Mouse (Mus musculus): Measurements from ENCODE around the gene Sox5.
"Not testable (repeated sequence)": the region's sequence is repeated elsewhere in the genome, so short reads cannot be mapped to it uniquely, and the experiment has no call there.

Sox5 gene

GRCm38 (mm10) chr6:144298641-144299502 is 482.9 kb downstream of the Sox5 start:
- no peak for DNase-seq (ENCODE audit: low read depth in 2 of 2, low spot score in 2 of 2)

- no peak for DNase-seq (ENCODE audit: low read depth in 2 of 2, low spot score in 2 of 2)
These were observed 483.9 kb downstream of the Sox5 start for GRCm38 (mm10) chr6:144297846-144298245.

GRCm38 (mm10) chr6:144297131-144297530 is 484.6 kb downstream of the Sox5 start:
- no peak for DNase-seq (ENCODE audit: low read depth in 2 of 2, low spot score in 2 of 2)

GRCm38 (mm10) chr6:144291526-144291925 is 490.3 kb downstream of the Sox5 start:
- DNase-seq (ENCODE audit: low read depth in 2 of 2, low spot score in 2 of 2): no peak

GRCm38 (mm10) chr6:144286122-144286521 is 495.7 kb downstream of the Sox5 start:
- no peak for DNase-seq (ENCODE audit: low read depth in 2 of 2, low spot score in 2 of 2)

GRCm38 (mm10) chr6:144283191-144283590 is 498.6 kb downstream of the Sox5 start:
- no peak for DNase-seq (ENCODE audit: low read depth in 2 of 2, low spot score in 2 of 2)

- DNase-seq (ENCODE audit: low read depth in 2 of 2, low spot score in 2 of 2): no peak
These were observed 499.0 kb downstream of the Sox5 start for GRCm38 (mm10) chr6:144282756-144283155.

- no peak for DNase-seq (ENCODE audit: low read depth in 2 of 2, low spot score in 2 of 2)
These were observed 500.1 kb downstream of the Sox5 start for GRCm38 (mm10) chr6:144281661-144282060.

- DNase-seq (ENCODE audit: low read depth in 2 of 2, low spot score in 2 of 2): no peak
These were observed 503.2 kb downstream of the Sox5 start for GRCm38 (mm10) chr6:144278505-144279053.

GRCm38 (mm10) chr6:144273425-144273824 is 508.4 kb downstream of the Sox5 start:
- not testable (repeated sequence) for DNase-seq (ENCODE audit: low read depth in 2 of 2, low spot score in 2 of 2)

- DNase-seq (ENCODE audit: low read depth in 2 of 2, low spot score in 2 of 2): peak in 1 of 2 experiments; percentile 7
These were observed 510.5 kb downstream of the Sox5 start for GRCm38 (mm10) chr6:144271326-144271725.

GRCm38 (mm10) chr6:144270306-144270705 is 511.5 kb downstream of the Sox5 start:
- no peak for DNase-seq (ENCODE audit: low read depth in 2 of 2, low spot score in 2 of 2)

- no peak for DNase-seq (ENCODE audit: low read depth in 2 of 2, low spot score in 2 of 2)
These were observed 512.1 kb downstream of the Sox5 start for GRCm38 (mm10) chr6:144269666-144270065.

GRCm38 (mm10) chr6:144265752-144266151 is 516.0 kb downstream of the Sox5 start:
- no peak for DNase-seq (ENCODE audit: low read depth in 2 of 2, low spot score in 2 of 2)

- DNase-seq (ENCODE audit: low read depth in 2 of 2, low spot score in 2 of 2): no peak
These were observed 516.8 kb downstream of the Sox5 start for GRCm38 (mm10) chr6:144265004-144265403.

GRCm38 (mm10) chr6:144264320-144264915 is 517.4 kb downstream of the Sox5 start:
- no peak for DNase-seq (ENCODE audit: low read depth in 2 of 2, low spot score in 2 of 2)

- no peak for DNase-seq (ENCODE audit: low read depth in 2 of 2, low spot score in 2 of 2)
These were observed 525.3 kb downstream of the Sox5 start for GRCm38 (mm10) chr6:144256500-144256899.

GRCm38 (mm10) chr6:144252191-144252718 is 529.5 kb downstream of the Sox5 start:
- DNase-seq (ENCODE audit: low read depth in 2 of 2, low spot score in 2 of 2): no peak

GRCm38 (mm10) chr6:144251222-144252170 is 530.3 kb downstream of the Sox5 start:
- no peak for DNase-seq (ENCODE audit: low read depth in 2 of 2, low spot score in 2 of 2)

- DNase-seq (ENCODE audit: low read depth in 2 of 2, low spot score in 2 of 2): no peak
These were observed 531.1 kb downstream of the Sox5 start for GRCm38 (mm10) chr6:144250625-144251181.

Measured in CD8-positive naive resting alpha-beta T cell, adult 2 months (primary cell).